Mouse (Mus musculus) thymus, adult 2 months (tissue): ENCODE measurements at regions not wholly inside any gene's neighbourhood (a gene's known extent, or its start where the extent isn't known, plus 50 kb on each side); places are given as distances from the start of the nearest gene placed in this dataset.

Experiments used
- CTCF ChIP-seq: fragments of 200-500 bp; IDR thresholded peaks from 2 replicates; pipeline ENCODE4 v1.5.1; 2012; ENCODE audit warnings: mild to moderate bottlenecking, control low read depth, low read length, moderate library complexity, borderline replicate concordance; ENCODE audit not compliant: control insufficient read depth, poor library complexity, insufficient read depth; ENCODE audit errors: extremely low read depth
- POLR2A ChIP-seq: fragments of 200-500 bp; IDR thresholded peaks from 2 replicates; pipeline ENCODE4 v1.6.1; 2012; ENCODE audit warnings: mild to moderate bottlenecking, low read length, control low read depth, moderate library complexity; ENCODE audit not compliant: control insufficient read depth, poor library complexity, insufficient read depth; ENCODE audit errors: extremely low read depth

GRCm38 (mm10) chr11:44193806-44194205, 206.1 kb upstream of the Il12b start:
- no peak for TF ChIP-seq POLR2A
- no peak for TF ChIP-seq CTCF
